Mouse (Mus musculus) spleen, postnatal 4 days (tissue): ENCODE measurements at regions not wholly inside any gene's neighbourhood (a gene's known extent, or its start where the extent isn't known, plus 50 kb on each side); places are given as distances from the start of the nearest gene placed in this dataset.

ENCODE experiments used
- DNase-seq, 2 experiments: peaks; one replicate each; pipeline ENCODE4 v3.0.0; 2022; ENCODE audit warnings: low spot score in 2 of 2

- no peak for DNase-seq
Observed at GRCm38 (mm10) chr7:136357011-136357410, 537.4 kb upstream of the Mgmt start.

- DNase-seq: no peak
Observed at GRCm38 (mm10) chr7:136365318-136366211, 528.8 kb upstream of the Mgmt start.

- DNase-seq: no peak
Observed at GRCm38 (mm10) chr7:136377259-136377658, 517.2 kb upstream of the Mgmt start.

- no peak for DNase-seq
Observed at GRCm38 (mm10) chr7:136377742-136378141, 516.7 kb upstream of the Mgmt start.

GRCm38 (mm10) chr7:136378321-136378720 is 516.1 kb upstream of the Mgmt start:
- DNase-seq: no peak

GRCm38 (mm10) chr7:136379319-136379718 is 515.1 kb upstream of the Mgmt start:
- no peak for DNase-seq

- no peak for DNase-seq
Observed at GRCm38 (mm10) chr7:136379741-136380140, 514.7 kb upstream of the Mgmt start.

- DNase-seq: no peak
Observed at GRCm38 (mm10) chr7:136383296-136383695, 511.1 kb upstream of the Mgmt start.

- no peak for DNase-seq
Observed at GRCm38 (mm10) chr7:136387736-136388135, 506.7 kb upstream of the Mgmt start.

- DNase-seq: no peak
Observed at GRCm38 (mm10) chr7:136390066-136390465, 504.3 kb upstream of the Mgmt start.

GRCm38 (mm10) chr7:136393454-136393853 is 501.0 kb upstream of the Mgmt start:
- DNase-seq: no peak

GRCm38 (mm10) chr7:136395838-136396237 is 498.6 kb upstream of the Mgmt start:
- no peak for DNase-seq

- DNase-seq: no peak
Observed at GRCm38 (mm10) chr7:136397101-136397500, 497.3 kb upstream of the Mgmt start.

GRCm38 (mm10) chr7:136402688-136403597 is 491.5 kb upstream of the Mgmt start:
- DNase-seq: no peak

GRCm38 (mm10) chr7:136405391-136405790 is 489.0 kb upstream of the Mgmt start:
- no peak for DNase-seq

- DNase-seq: no peak
Observed at GRCm38 (mm10) chr7:136406258-136407100, 487.9 kb upstream of the Mgmt start.

- no peak for DNase-seq
Observed at GRCm38 (mm10) chr7:136414808-136415207, 479.6 kb upstream of the Mgmt start.

- DNase-seq: no peak
Observed at GRCm38 (mm10) chr7:136417327-136417726, 477.1 kb upstream of the Mgmt start.

GRCm38 (mm10) chr7:136423846-136424531 is 470.4 kb upstream of the Mgmt start:
- DNase-seq: no peak

GRCm38 (mm10) chr7:136427164-136427563 is 467.2 kb upstream of the Mgmt start:
- DNase-seq: no peak
